ENCODE assay signal across 16 mouse cellular contexts in genomic region chr15:43403585-43403984, GRCm38 (mm10).
"Had no signal": no experiment of that assay in that cellular context is flagged by ENCODE, and none has a peak within 500 bp of the region (broad histone marks: within the 10 kb centered on the region; RNA-seq: fewer than 3 reads in every experiment).

No protein-coding gene starts in this region.

- H3K4me2 ChIP-seq: lung, embryonic 15.5 days; midbrain, embryonic 11.5 days; midbrain, embryonic 13.5 days; midbrain, embryonic 15.5 days; neural tube, embryonic 12.5 days; stomach, embryonic 15.5 days had no signal

- H3K4me3 ChIP-seq: lung, embryonic 15.5 days; megakaryocyte, embryonic 14.5 days; midbrain, embryonic 13.5 days; midbrain, embryonic 15.5 days; neural tube, embryonic 12.5 days; stomach, embryonic 15.5 days had no signal

- H3K9me3 ChIP-seq: lung, embryonic 15.5 days; megakaryocyte, embryonic 14.5 days; midbrain, embryonic 13.5 days; midbrain, embryonic 15.5 days; neural tube, embryonic 12.5 days; stomach, embryonic 15.5 days had no signal

- H3K9ac ChIP-seq: lung, embryonic 15.5 days; midbrain, embryonic 13.5 days; midbrain, embryonic 15.5 days; neural tube, embryonic 12.5 days; stomach, embryonic 15.5 days had no signal

- ATAC-seq: lung, postnatal 0 days; midbrain, embryonic 13.5 days; midbrain, embryonic 15.5 days had no signal

- H3K27ac ChIP-seq: lung, embryonic 15.5 days; macrophage; midbrain, embryonic 13.5 days; midbrain, embryonic 15.5 days; neural tube, embryonic 12.5 days; stomach, embryonic 15.5 days; stomach, postnatal 0 days had no signal

- H3K4me1 ChIP-seq: lung, embryonic 15.5 days; megakaryocyte, embryonic 14.5 days; midbrain, embryonic 13.5 days; midbrain, embryonic 15.5 days; neural tube, embryonic 12.5 days; stomach, embryonic 15.5 days had no signal

- H3K27me3 ChIP-seq: lung, embryonic 15.5 days; megakaryocyte, embryonic 14.5 days; midbrain, embryonic 13.5 days; midbrain, embryonic 15.5 days; neural tube, embryonic 12.5 days; stomach, embryonic 15.5 days had no signal

- DNase-seq: lung, postnatal 14 days; lung, postnatal 36 days; right cerebral cortex, postnatal 14 days; thymus, adult 2 months; thymus, postnatal 25 days; thymus, postnatal 4 days had no signal

- H3K36me3 ChIP-seq: lung, embryonic 15.5 days; midbrain, embryonic 13.5 days; midbrain, embryonic 15.5 days; neural tube, embryonic 12.5 days; stomach, embryonic 15.5 days had no signal
